Mouse (Mus musculus): ENCODE measurements at regions not wholly inside any gene's neighbourhood (a gene's known extent, or its start where the extent isn't known, plus 50 kb on each side); places are given as distances from the start of the nearest gene placed in this dataset.

DNA sequence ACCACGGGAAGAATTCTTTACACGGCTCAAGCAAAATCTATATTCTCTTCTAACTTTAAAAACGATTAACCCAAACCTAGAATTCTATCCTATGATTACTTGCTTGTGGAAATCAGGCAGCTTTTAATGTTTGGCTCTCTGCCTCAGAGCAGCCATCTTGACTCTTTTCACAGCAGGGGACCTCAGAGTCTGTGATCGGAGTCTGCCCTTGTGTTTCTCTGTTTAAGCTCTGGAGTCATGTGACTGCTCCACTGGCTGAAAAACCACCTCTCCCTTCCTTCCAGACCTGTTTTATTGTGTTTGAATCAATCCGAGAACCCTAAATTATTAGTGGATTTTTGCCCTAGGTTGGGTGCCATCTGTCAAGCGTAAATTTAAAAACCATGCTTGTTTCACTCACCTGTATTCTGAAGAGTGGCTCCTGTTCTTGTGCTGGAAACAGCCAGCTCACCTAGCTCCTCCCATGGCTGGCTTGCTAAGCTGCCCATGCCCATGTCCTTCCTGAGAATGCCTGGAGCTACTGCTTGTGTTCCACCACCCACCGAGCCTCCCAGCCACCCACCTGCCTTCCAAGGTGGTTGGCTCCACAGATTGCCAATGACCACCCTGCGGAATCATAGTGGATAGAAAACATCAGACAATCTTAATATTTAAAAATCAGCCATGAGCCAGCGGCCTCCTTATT is 62.6 kb downstream of the Perp start:
- WGBS, result 86% methylated on average over 9 of the region's 9 CpGs
- no peak for DNase-seq (ENCODE audit: low read depth, low spot score)

DNA sequence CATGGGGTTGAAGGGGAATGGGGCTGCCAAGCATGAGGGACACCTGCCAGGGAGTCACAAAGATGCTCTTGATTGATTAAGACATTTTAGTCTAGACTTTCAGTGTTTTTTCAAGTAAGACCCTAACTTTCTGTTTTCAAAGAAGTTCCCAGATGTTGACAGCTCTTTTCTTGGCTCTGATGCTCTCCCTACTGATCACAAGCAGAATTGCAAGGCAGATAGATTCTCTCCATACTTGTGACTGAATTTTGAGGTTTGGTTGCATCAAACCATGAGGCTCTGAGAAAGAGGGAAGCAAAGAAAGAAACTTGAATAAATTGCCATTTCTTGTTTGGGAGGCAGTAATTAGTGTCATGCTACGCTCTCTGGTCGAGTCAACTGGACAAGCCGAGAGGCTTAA is 64.5 kb downstream of the Perp start:
- WGBS, result 89% methylated on average over 3 of the region's 3 CpGs
- no peak for DNase-seq (ENCODE audit: low read depth, low spot score)

- DNase-seq (ENCODE audit: low read depth, low spot score), result no peak
- 10% methylated on average over 2 of the region's 2 CpGs for WGBS
Observed at GRCm38 (mm10) chr10:18910898-18911297, 66.1 kb downstream of the Perp start.

GRCm38 (mm10) chr10:18917120-18917616 is 72.3 kb downstream of the Perp start:
- WGBS, result 36% methylated on average over 6 of the region's 6 CpGs
- DNase-seq (ENCODE audit: low read depth, low spot score), result no peak

- 41% methylated on average over 3 of the region's 3 CpGs for WGBS
- no peak for DNase-seq (ENCODE audit: low read depth, low spot score)
Observed at GRCm38 (mm10) chr10:18923088-18923821, 78.4 kb downstream of the Perp start.

GRCm38 (mm10) chr10:18927811-18928210 is 83.0 kb downstream of the Perp start:
- WGBS, result 27% methylated on average over 2 of the region's 2 CpGs

DNA sequence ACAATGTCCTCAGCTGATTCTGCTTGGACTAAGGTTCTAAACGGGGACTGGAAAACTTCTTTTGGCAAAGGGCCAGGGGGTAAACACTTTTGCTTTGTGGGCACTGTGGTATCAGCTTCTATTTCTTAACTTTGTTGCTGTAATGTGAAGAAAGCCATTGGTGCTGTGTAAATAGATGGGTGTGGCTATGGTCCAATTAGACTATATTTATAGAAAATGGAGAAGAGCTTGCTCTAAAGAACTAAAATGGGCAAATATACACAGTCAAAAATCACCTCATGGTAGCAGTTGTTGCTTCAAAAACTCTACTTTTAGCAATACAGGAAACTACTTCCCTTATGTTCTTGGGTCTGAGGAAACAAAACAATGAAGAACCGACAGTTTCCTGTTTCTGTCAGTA is 84.1 kb downstream of the Tnfaip3 start:
- 19% methylated on average over 2 of the region's 2 CpGs for WGBS
- no peak for DNase-seq (ENCODE audit: low read depth, low spot score)

More at GRCm38 (mm10) chr10:18927811-18928210, 83.0 kb downstream of the Perp start:
- DNase-seq (ENCODE audit: low read depth, low spot score), result no peak

DNA sequence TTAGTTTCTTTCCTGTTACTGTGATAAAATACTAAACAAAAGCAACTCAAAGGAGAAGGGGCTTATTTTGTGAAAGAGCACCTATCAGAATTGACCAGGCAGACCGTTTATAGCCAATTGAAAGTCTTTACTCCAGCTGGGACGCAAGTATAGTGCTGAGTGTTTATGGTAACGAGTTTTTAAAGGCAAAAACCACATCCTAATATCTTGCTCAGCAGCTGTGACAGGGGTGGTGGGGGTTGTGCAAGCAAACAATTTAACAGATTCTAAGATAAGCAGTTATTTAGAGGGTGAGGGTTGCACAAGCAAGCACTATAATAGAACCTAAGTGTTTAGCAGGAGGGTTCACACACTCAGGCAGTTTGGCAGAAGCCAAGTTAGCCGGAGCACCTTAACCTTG is 74.0 kb downstream of the Tnfaip3 start:
- no peak for DNase-seq (ENCODE audit: low read depth, low spot score)
- 32% methylated on average over 4 of the region's 4 CpGs for WGBS

DNA sequence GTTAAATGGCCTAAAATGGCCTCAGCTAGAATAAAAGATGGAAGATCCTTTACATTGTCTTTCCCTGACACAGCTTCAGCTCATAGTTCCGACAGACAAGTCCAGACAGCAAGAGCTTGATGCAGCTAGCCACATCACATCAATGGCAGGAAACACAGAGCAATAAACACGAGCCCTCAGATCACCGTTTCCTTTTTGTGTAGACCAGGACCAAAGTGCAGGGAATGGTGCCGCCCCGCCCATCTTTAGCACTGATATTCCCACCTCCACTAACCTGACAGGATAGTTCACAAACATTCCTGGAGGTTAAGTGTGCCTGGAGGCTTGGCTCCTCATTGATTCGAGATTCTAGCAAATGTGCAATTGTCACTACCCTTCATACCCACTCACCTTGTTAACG is 73.5 kb downstream of the Tnfaip3 start:
- 12% methylated on average over 7 of the region's 7 CpGs for WGBS
- DNase-seq (ENCODE audit: low read depth, low spot score), result peak; percentile 39

DNA sequence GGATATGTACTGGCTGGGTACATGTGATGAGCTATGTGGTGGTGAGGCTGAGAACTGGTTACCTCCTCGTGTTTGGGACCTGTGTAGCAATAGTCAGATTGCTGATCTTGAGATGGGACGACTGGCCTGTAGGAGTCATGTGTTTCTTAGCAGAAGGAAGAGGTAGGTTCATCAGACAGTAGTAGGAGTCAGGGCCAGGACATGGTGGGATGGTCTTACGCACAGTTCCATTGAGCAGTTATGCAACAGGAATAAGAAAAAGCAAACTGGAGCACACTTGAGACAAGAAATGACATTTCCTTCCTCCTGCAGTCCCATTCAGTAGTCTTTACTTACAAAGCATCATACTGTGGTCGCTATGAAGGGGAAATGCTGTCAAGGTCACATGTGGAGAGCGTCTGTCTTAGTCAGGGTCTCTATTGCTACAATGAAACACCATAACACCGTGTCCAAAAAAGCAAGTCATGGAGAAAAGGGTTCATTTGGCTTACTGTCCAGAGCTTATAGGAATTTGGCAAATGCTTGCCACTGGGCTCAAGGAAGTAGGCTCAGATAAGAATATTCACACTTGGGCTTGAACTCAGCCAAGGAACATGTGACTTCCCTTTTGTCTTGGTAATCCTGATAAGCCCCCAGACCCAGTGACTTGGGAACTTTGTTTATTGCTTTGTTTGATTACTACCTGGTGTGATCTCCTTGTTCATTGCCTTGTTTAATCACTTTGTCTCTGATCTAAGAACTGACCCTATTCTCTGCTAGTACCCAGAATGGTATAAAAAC is 72.0 kb downstream of the Tnfaip3 start:
- 81% methylated on average over 6 of the region's 6 CpGs for WGBS

GRCm38 (mm10) chr10:18946727-18947126 is 68.7 kb downstream of the Tnfaip3 start:
- no peak for DNase-seq (ENCODE audit: low read depth, low spot score)

More for the DNA sequence above, 72.0 kb downstream of the Tnfaip3 start:
- DNase-seq (ENCODE audit: low read depth, low spot score), result no peak
